Mouse (Mus musculus): ENCODE measurements at regions not wholly inside any gene's neighbourhood (a gene's known extent, or its start where the extent isn't known, plus 50 kb on each side); places are given as distances from the start of the nearest gene placed in this dataset.
A peak's percentile ranks its signal among the peaks of the same experiment; 100 is the strongest.

DNA sequence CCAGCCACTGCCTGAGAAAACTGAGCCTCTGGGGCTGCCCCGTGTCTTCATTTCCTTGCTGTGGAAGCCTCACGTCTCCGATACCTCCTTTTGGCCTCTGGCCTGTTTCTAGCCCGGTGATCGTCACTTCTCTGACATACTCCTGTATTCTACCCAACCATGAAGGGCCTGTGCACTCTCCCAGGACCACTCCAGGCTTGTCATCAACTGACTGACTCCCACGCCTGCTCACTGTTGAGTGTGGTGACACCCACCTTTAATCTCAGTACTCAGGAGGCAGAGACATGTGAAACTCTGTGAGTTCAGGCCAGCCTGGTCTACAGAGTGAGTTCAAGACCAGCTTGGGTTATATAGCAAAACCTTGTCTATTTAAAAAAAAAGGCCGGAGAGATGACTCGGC is 132.1 kb upstream of the Shb start:
- no peak overlapping the region for H3K9ac ChIP-seq (ENCODE audit: low read depth, low read length, severe bottlenecking)
- no peaks in the 10 kb centered on the region for H3K9me3 ChIP-seq (ENCODE audit: control insufficient read depth, low read length)
- WGBS, result 85% methylated on average over 8 of the region's 8 CpGs
- no peak overlapping the region for H3K4me2 ChIP-seq (replicated peaks; ENCODE audit: low read depth, low read length, severe bottlenecking)
- ATAC-seq (ENCODE audit: low FRiP score, low read depth) (no peak), DNase-seq (ENCODE audit: low spot score) (no peak)
- H3K4me1 ChIP-seq (ENCODE audit: control insufficient read depth, insufficient read depth, low read length), result no peaks in the 10 kb centered on the region
- H3K4me3 ChIP-seq (replicated peaks; ENCODE audit: low read length), result no peak overlapping the region
- H3K27me3 ChIP-seq (ENCODE audit: control insufficient read depth, insufficient read depth, low read length), result no peaks in the 10 kb centered on the region
- TF ChIP-seq POLR2A (IDR thresholded peaks at IDR 0.05; ENCODE audit: borderline replicate concordance, extremely low read depth, insufficient read depth, insufficient read length), result no peak
- no peaks in the 10 kb centered on the region for H3K36me3 ChIP-seq (ENCODE audit: control insufficient read depth, insufficient read depth, low read length)
- no peak overlapping the region for H3K27ac ChIP-seq (replicated peaks; ENCODE audit: low read depth, low read length)

DNA sequence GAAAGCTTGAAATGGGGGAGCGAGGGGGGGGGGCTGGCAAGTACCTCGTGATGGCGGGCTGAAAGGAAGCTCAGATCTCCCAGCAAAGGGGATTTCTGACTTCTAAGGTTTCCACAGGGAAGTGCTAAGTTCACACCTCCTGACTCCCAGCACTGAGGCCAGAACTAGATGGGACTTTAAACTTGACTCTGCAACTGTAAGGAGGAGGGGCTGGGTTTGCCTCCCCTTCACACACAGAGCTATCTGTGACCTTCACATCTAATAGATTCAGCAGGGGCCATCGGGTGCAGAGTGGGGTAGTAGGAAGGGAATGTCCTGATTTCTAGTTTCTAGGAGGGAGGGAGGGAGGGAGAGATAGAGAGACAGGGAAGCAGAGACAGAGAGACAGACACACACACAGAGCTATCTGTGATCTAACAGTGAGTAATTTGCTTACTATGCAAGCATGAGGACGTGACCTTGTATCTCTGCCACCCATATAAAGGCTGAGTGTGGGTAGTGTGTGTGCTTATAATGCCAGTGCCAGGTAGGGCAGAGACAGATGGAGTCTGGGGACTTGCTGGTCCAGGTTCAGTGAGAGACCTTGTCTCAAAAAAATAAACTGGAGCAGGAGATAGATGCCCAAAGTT is 125.2 kb upstream of the Shb start:
- H3K4me2 ChIP-seq (replicated peaks; ENCODE audit: low read depth, low read length, severe bottlenecking), result no peak overlapping the region
- no peaks in the 10 kb centered on the region for H3K36me3 ChIP-seq (ENCODE audit: control insufficient read depth, insufficient read depth, low read length)
- no peaks in the 10 kb centered on the region for H3K27me3 ChIP-seq (ENCODE audit: control insufficient read depth, insufficient read depth, low read length)
- 22% methylated on average over 5 of the region's 5 CpGs for WGBS
- TF ChIP-seq POLR2A (IDR thresholded peaks at IDR 0.05; ENCODE audit: borderline replicate concordance, extremely low read depth, insufficient read depth, insufficient read length), result no peak
- ATAC-seq (ENCODE audit: low FRiP score, low read depth) (no peak), DNase-seq (ENCODE audit: low spot score) (no peak)
- no peaks in the 10 kb centered on the region for H3K9me3 ChIP-seq (ENCODE audit: control insufficient read depth, low read length)
- H3K4me3 ChIP-seq (replicated peaks; ENCODE audit: low read length), result no peak overlapping the region
- no peak overlapping the region for H3K9ac ChIP-seq (ENCODE audit: low read depth, low read length, severe bottlenecking)
- no peak overlapping the region for H3K27ac ChIP-seq (replicated peaks; ENCODE audit: low read depth, low read length)
- H3K4me1 ChIP-seq (ENCODE audit: control insufficient read depth, insufficient read depth, low read length), result peaks cover 17% of the 10 kb centered on the region

- ATAC-seq (ENCODE audit: low FRiP score, low read depth) (no peak), DNase-seq (ENCODE audit: low spot score) (no peak)
- peaks cover 17% of the 10 kb centered on the region for H3K4me1 ChIP-seq (ENCODE audit: control insufficient read depth, insufficient read depth, low read length)
- WGBS, result 60% methylated on average over 5 of the region's 5 CpGs
- H3K36me3 ChIP-seq (ENCODE audit: control insufficient read depth, insufficient read depth, low read length), result no peaks in the 10 kb centered on the region
- no peaks in the 10 kb centered on the region for H3K9me3 ChIP-seq (ENCODE audit: control insufficient read depth, low read length)
- H3K9ac ChIP-seq (ENCODE audit: low read depth, low read length, severe bottlenecking), result no peak overlapping the region
- H3K27me3 ChIP-seq (ENCODE audit: control insufficient read depth, insufficient read depth, low read length), result no peaks in the 10 kb centered on the region
- no peak overlapping the region for H3K4me2 ChIP-seq (replicated peaks; ENCODE audit: low read depth, low read length, severe bottlenecking)
- no peak for TF ChIP-seq POLR2A (IDR thresholded peaks at IDR 0.05; ENCODE audit: borderline replicate concordance, extremely low read depth, insufficient read depth, insufficient read length)
- no peak overlapping the region for H3K4me3 ChIP-seq (replicated peaks; ENCODE audit: low read length)
- H3K27ac ChIP-seq (replicated peaks; ENCODE audit: low read depth, low read length), result no peak overlapping the region
Observed at GRCm38 (mm10) chr4:45655780-45656179, 123.5 kb upstream of the Shb start.

- ATAC-seq (ENCODE audit: low FRiP score, low read depth), result no peak
- H3K4me3 ChIP-seq (replicated peaks; ENCODE audit: low read length), result no peak overlapping the region
- no peak overlapping the region for H3K27ac ChIP-seq (replicated peaks; ENCODE audit: low read depth, low read length)
Observed at GRCm38 (mm10) chr4:45654804-45655155, 122.5 kb upstream of the Shb start.

GRCm38 (mm10) chr4:45654019-45654803 is 121.9 kb upstream of the Shb start:
- WGBS, result 5% methylated on average over 14 of the region's 14 CpGs
- DNase-seq (ENCODE audit: low spot score), result no peak
- no peak overlapping the region for H3K9ac ChIP-seq (ENCODE audit: low read depth, low read length, severe bottlenecking)
- H3K27me3 ChIP-seq (ENCODE audit: control insufficient read depth, insufficient read depth, low read length), result no peaks in the 10 kb centered on the region
- TF ChIP-seq POLR2A (IDR thresholded peaks at IDR 0.05; ENCODE audit: borderline replicate concordance, extremely low read depth, insufficient read depth, insufficient read length), result no peak
- H3K4me1 ChIP-seq (ENCODE audit: control insufficient read depth, insufficient read depth, low read length), result peaks cover 17% of the 10 kb centered on the region
- H3K36me3 ChIP-seq (ENCODE audit: control insufficient read depth, insufficient read depth, low read length), result no peaks in the 10 kb centered on the region
- H3K9me3 ChIP-seq (ENCODE audit: control insufficient read depth, low read length), result no peaks in the 10 kb centered on the region
- no peak for ATAC-seq (ENCODE audit: low FRiP score, low read depth)
- no peak overlapping the region for H3K27ac ChIP-seq (replicated peaks; ENCODE audit: low read depth, low read length)
- H3K4me2 ChIP-seq (replicated peaks; ENCODE audit: low read depth, low read length, severe bottlenecking), result peak overlapping the region; percentile 11; the same call in 1 of the 2 replicates
- no peak overlapping the region for H3K4me3 ChIP-seq (replicated peaks; ENCODE audit: low read length)

More at GRCm38 (mm10) chr4:45654804-45655155, 122.5 kb upstream of the Shb start:
- no peak for DNase-seq (ENCODE audit: low spot score)
- Histone ChIP-seq H3K36me3 (ENCODE audit: control insufficient read depth, insufficient read depth, low read length) (no peaks in the 10 kb centered on the region), H3K4me1 (ENCODE audit: control insufficient read depth, insufficient read depth, low read length) (peaks cover 17% of the 10 kb centered on the region), H3K4me2 (replicated peaks; ENCODE audit: low read depth, low read length, severe bottlenecking) (peak overlapping the region; percentile 11; the same call in 1 of the 2 replicates), H3K9me3 (ENCODE audit: control insufficient read depth, low read length) (no peaks in the 10 kb centered on the region), H3K9ac (ENCODE audit: low read depth, low read length, severe bottlenecking) (no peak overlapping the region), H3K27me3 (ENCODE audit: control insufficient read depth, insufficient read depth, low read length) (no peaks in the 10 kb centered on the region)
- TF ChIP-seq POLR2A (IDR thresholded peaks at IDR 0.05; ENCODE audit: borderline replicate concordance, extremely low read depth, insufficient read depth, insufficient read length), result no peak
- 14% methylated on average over 4 of the region's 4 CpGs for WGBS
